Mouse (Mus musculus) gastrocnemius, adult 18-20 months (tissue): Measurements from ENCODE around the gene Ubl4a. TPM values are rescaled to one million over a fixed set of nuclear protein-coding genes. Genes with fewer than 3 reads are reported as not detected.

Experiments
- microRNA-seq: library from miRNA; unstranded; fragments of <30 nt; microRNA quantifications from one replicate; pipeline ENCODE4 v1.2.0, GENCODE M21; 2021
- total RNA-seq, 2 experiments: library from RNA; stranded (reverse); gene quantifications; 2 replicates each; pipeline ENCODE4 v1.2.3; 2021

Ubl4a gene
- total RNA-seq, 2 experiments from 2014 or later = 55.7 to 58.4 TPM

Small RNAs within 50 kb of the gene (microRNA-seq; reads per million reads assigned to microRNA genes)
- gene Mir7092 = 1.0 reads per million

Other genes with a start within 250 kb of the Ubl4a start
- gene Opn1mw, start 245.8 kb downstream of the Ubl4a start, total RNA-seq = not detected
- 10 to 100 TPM; 27.7 to 29.2 TPM for gene Mecp2, start 237.9 kb downstream of the Ubl4a start, total RNA-seq
- gene Tex28, start 205.4 kb downstream of the Ubl4a start, total RNA-seq = not detected
- gene Tktl1, start 196.0 kb downstream of the Ubl4a start, total RNA-seq = not detected
- 10 to 100 TPM; 30.5 to 50.1 TPM for gene Flna, start 123.4 kb downstream of the Ubl4a start, total RNA-seq
- 10 to 100 TPM; 25.0 to 32.4 TPM for gene Emd, start 118.5 kb downstream of the Ubl4a start, total RNA-seq
- 100 to 1,000 TPM; 172 to 189 TPM for gene Rpl10, start 102.4 kb downstream of the Ubl4a start, total RNA-seq
- gene Taz, start 91.3 kb downstream of the Ubl4a start, total RNA-seq = 10 to 100 TPM; 40.2 to 47.4 TPM
- 100 to 1,000 TPM; 114 to 124 TPM for gene Dnase1l1, start 90.9 kb downstream of the Ubl4a start, total RNA-seq
- gene Atp6ap1, start 76.1 kb downstream of the Ubl4a start, total RNA-seq = 10 to 100 TPM; 92.1 to 95.3 TPM
- 10 to 100 TPM; 27.9 to 35.9 TPM for gene Gdi1, start 68.2 kb downstream of the Ubl4a start, total RNA-seq
- 10 to 100 TPM; 21.1 to 27.3 TPM for gene Fam50a, start 60.2 kb downstream of the Ubl4a start, total RNA-seq
- gene Plxna3, start 44.2 kb downstream of the Ubl4a start, total RNA-seq = under 1 TPM; 0.37 to 0.52 TPM
- gene Lage3, start 19.6 kb downstream of the Ubl4a start, total RNA-seq = 10 to 100 TPM; 39.8 to 40.6 TPM
- gene Slc10a3, start 131 bp upstream of the Ubl4a start, total RNA-seq = 1 to 10 TPM; 1.9 to 3.8 TPM
- 10 to 100 TPM; 13.4 to 16.7 TPM for gene Fam3a, start 20.1 kb upstream of the Ubl4a start, total RNA-seq
- gene Ikbkg, start 20.1 kb upstream of the Ubl4a start, total RNA-seq = 10 to 100 TPM; 19.6 to 23.1 TPM
- gene G6pdx, start 56.0 kb upstream of the Ubl4a start, total RNA-seq = 1 to 10 TPM; 2.6 to 3.8 TPM
- gene Gm6880, start 108.2 kb upstream of the Ubl4a start, total RNA-seq = not detected
- gene Olfr1326-ps1, start 201.7 kb upstream of the Ubl4a start, total RNA-seq = not detected
- not detected for gene Olfr1325, start 219.5 kb upstream of the Ubl4a start, total RNA-seq